Mouse (Mus musculus) embryonic facial prominence, embryonic 13.5 days (tissue): ENCODE measurements at regions not wholly inside any gene's neighbourhood (a gene's known extent, or its start where the extent isn't known, plus 50 kb on each side); places are given as distances from the start of the nearest gene placed in this dataset.

Source experiments
- ATAC-seq: fragments of 200-750 bp; cut with Nextera tagmentation; 2 replicates; pipeline ENCODE4 v1.8.0; 2017; ENCODE audit warnings: low read depth; ENCODE audit not compliant: insufficient number of reproducible peaks, insufficient read depth, low FRiP score, low TSS enrichment
- H3K27ac ChIP-seq: fragments of 300-500 bp; sonication (generic); 2 replicates; pipeline ENCODE4 v1.5.1; 2015; ENCODE audit warnings: moderate library complexity, mild to moderate bottlenecking, inconsistent platforms
- H3K27me3 ChIP-seq: fragments of 300-500 bp; sonication (generic); 2 replicates; pipeline ENCODE4 v1.6.1; 2015; ENCODE audit warnings: mild to moderate bottlenecking, inconsistent platforms
- H3K36me3 ChIP-seq: fragments of 300-500 bp; sonication (generic); 2 replicates; pipeline ENCODE4 v1.6.1; 2015; ENCODE audit warnings: mild to moderate bottlenecking, inconsistent platforms
- H3K4me1 ChIP-seq: fragments of 300-500 bp; sonication (generic); 2 replicates; pipeline ENCODE4 v1.6.1; 2015; ENCODE audit warnings: inconsistent platforms
- H3K4me2 ChIP-seq: fragments of 300-500 bp; sonication (generic); 2 replicates; pipeline ENCODE4 v1.6.1; 2015; ENCODE audit warnings: moderate library complexity, mild to moderate bottlenecking, inconsistent platforms
- H3K4me3 ChIP-seq: fragments of 300-500 bp; sonication (generic); 2 replicates; pipeline ENCODE4 v1.5.1; 2015; ENCODE audit warnings: mild to moderate bottlenecking, inconsistent platforms
- H3K9ac ChIP-seq: fragments of 300-500 bp; sonication (generic); 2 replicates; pipeline ENCODE4 v1.6.1; 2015; ENCODE audit warnings: mild to moderate bottlenecking, inconsistent platforms
- H3K9me3 ChIP-seq: fragments of 300-500 bp; sonication (generic); 2 replicates; pipeline ENCODE4 v1.6.1; 2016; ENCODE audit warnings: inconsistent platforms
- WGBS: fragments of 180-500 bp; shearing (Covaris S2); methylation state at CpG from one replicate; pipeline ENCODE4 v1.1.7; 2015; ENCODE audit warnings: mixed read lengths; 5-methylcytosine and 5-hydroxymethylcytosine counted together

- Histone ChIP-seq H3K27ac (no peak overlapping the region), H3K27me3 (no peaks in the 10 kb centered on the region), H3K4me1 (no peaks in the 10 kb centered on the region), H3K36me3 (no peaks in the 10 kb centered on the region), H3K9ac (no peak overlapping the region), H3K9me3 (no peaks in the 10 kb centered on the region), H3K4me2 (no peak overlapping the region), H3K4me3 (no peak overlapping the region)
- ATAC-seq = no peak
- 77% methylated on average over 1 of the region's 1 CpGs for WGBS
Measured at GRCm38 (mm10) chr2:12697209-12697608, 226.6 kb upstream of the Pter start.

DNA sequence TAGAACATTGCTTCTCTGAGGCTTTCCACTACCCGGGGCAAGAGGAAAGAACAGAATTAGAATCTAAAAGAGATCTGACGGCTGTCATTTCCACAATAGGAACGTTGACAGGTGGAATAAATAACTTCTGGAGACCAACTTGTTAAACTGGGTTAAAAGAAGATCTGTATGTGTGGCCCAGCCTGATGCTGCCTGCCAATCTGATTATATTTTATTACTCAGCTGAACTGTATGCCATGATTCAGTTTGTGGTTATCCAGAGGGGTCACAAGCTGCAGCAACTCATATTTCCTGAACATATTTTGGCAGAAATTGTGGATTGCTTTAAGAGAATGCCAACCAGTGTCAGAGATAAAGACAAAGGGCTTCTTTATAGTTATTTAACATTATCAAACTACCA, 224.5 kb upstream of the Pter start:
- ATAC-seq = no peak
- H3K27me3 ChIP-seq = no peaks in the 10 kb centered on the region
- H3K4me3 ChIP-seq = no peak overlapping the region
- no peak overlapping the region for H3K9ac ChIP-seq
- H3K9me3 ChIP-seq = no peaks in the 10 kb centered on the region
- WGBS = 53% methylated on average over 3 of the region's 3 CpGs
- H3K36me3 ChIP-seq = no peaks in the 10 kb centered on the region
- no peak overlapping the region for H3K4me2 ChIP-seq
- no peaks in the 10 kb centered on the region for H3K4me1 ChIP-seq
- H3K27ac ChIP-seq = no peak overlapping the region

DNA sequence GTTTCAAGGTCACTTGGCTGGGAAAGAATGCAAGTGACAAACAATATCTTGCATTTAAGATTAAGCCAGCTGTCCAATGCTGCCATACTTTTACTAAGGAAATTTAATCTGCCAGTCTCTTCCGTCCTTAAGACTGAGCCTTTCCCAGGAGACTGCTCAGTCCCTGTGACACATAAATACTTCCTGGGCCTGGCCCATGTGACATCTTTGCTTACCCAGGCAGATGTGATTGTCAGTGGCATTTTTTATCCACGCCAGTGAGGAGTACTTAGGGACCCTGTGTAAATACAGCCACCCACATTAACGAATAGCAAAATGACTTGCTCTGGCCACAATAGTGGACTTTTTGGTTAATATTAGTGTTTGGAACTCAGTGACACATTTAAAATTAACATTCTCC, 216.3 kb upstream of the Pter start:
- no peak overlapping the region for H3K27ac ChIP-seq
- no peaks in the 10 kb centered on the region for H3K27me3 ChIP-seq
- H3K9me3 ChIP-seq = no peaks in the 10 kb centered on the region
- no peak overlapping the region for H3K4me2 ChIP-seq
- ATAC-seq = no peak
- no peaks in the 10 kb centered on the region for H3K36me3 ChIP-seq
- no peak overlapping the region for H3K4me3 ChIP-seq
- peaks cover 6% of the 10 kb centered on the region; the same call in 1 of the 2 replicates for H3K4me1 ChIP-seq
- 49% methylated on average over 3 of the region's 3 CpGs for WGBS
- H3K9ac ChIP-seq = no peak overlapping the region

DNA sequence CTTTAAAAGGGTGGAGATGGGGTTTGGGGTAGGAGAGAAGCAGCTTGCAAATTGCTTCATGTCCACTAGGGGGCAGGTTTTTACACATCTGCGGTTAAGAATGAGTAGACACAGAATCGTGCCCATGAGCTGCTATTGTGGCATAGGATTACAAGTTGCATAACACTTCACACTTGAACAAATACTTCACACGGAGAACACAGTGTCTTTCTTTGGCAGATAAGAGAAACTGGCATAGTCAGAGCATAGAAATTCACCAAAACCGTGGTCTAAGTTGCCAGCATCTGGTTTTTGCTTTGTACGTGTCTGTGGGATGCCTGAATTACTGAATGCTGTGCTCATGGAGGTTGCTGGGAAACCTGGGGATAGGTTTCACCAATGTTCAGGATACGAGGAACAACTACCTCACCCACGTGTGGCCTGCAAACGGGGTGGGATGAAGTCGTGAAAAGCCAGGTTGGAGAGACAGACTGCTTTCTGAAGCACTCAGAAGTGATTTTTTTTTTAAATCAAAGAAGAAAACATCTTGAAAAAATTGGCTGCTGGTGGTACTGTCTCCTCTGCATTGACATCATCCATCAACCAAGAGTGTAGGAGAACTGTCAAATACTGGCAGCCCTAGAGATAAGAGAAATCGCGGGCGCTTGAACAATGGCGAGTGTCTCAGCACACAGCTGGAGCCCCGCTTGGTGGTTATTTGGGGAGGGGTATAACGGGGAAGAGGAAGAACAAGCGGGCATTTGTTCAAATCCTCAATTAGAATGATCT, 214.5 kb upstream of the Pter start:
- no peak for ATAC-seq
- H3K27me3 ChIP-seq = no peaks in the 10 kb centered on the region
- H3K9ac ChIP-seq = no peak overlapping the region
- H3K4me3 ChIP-seq = no peak overlapping the region
- 47% methylated on average over 16 of the region's 16 CpGs for WGBS
- H3K4me1 ChIP-seq = peaks cover 6% of the 10 kb centered on the region; the same call in 1 of the 2 replicates
- H3K36me3 ChIP-seq = no peaks in the 10 kb centered on the region
- H3K4me2 ChIP-seq = peak overlapping the region; percentile 37
- H3K9me3 ChIP-seq = no peaks in the 10 kb centered on the region
- H3K27ac ChIP-seq = no peak overlapping the region

GRCm38 (mm10) chr2:12709924-12710240, 214.0 kb upstream of the Pter start:
- no peak for ATAC-seq
- peaks cover 6% of the 10 kb centered on the region; the same call in 1 of the 2 replicates for H3K4me1 ChIP-seq
- H3K36me3 ChIP-seq = no peaks in the 10 kb centered on the region

GRCm38 (mm10) chr2:12716124-12717012, 207.5 kb upstream of the Pter start:
- ATAC-seq = no peak
- peaks cover 5% of the 10 kb centered on the region; the same call in 1 of the 2 replicates for H3K4me1 ChIP-seq
- no peaks in the 10 kb centered on the region for H3K27me3 ChIP-seq
- H3K9ac ChIP-seq = no peak overlapping the region
- H3K27ac ChIP-seq = no peak overlapping the region
- no peak overlapping the region for H3K4me2 ChIP-seq
- no peak overlapping the region for H3K4me3 ChIP-seq
- no peaks in the 10 kb centered on the region for H3K9me3 ChIP-seq
- 38% methylated on average over 3 of the region's 3 CpGs for WGBS
- H3K36me3 ChIP-seq = no peaks in the 10 kb centered on the region

More at GRCm38 (mm10) chr2:12709924-12710240, 214.0 kb upstream of the Pter start:
- Histone ChIP-seq H3K4me2 (no peak overlapping the region), H3K27me3 (no peaks in the 10 kb centered on the region), H3K9me3 (no peaks in the 10 kb centered on the region), H3K9ac (no peak overlapping the region), H3K4me3 (no peak overlapping the region), H3K27ac (no peak overlapping the region)
- 77% methylated on average over 2 of the region's 2 CpGs for WGBS

GRCm38 (mm10) chr2:12729251-12729650, 194.6 kb upstream of the Pter start:
- Histone ChIP-seq H3K27ac (no peak overlapping the region), H3K4me2 (no peak overlapping the region), H3K4me1 (no peaks in the 10 kb centered on the region), H3K9me3 (no peaks in the 10 kb centered on the region), H3K9ac (no peak overlapping the region), H3K36me3 (no peaks in the 10 kb centered on the region), H3K4me3 (no peak overlapping the region), H3K27me3 (no peaks in the 10 kb centered on the region)
- ATAC-seq = no peak
- 74% methylated on average over 4 of the region's 4 CpGs for WGBS

- Histone ChIP-seq H3K9ac (no peak overlapping the region), H3K27ac (no peak overlapping the region), H3K36me3 (no peaks in the 10 kb centered on the region), H3K27me3 (no peaks in the 10 kb centered on the region), H3K9me3 (no peaks in the 10 kb centered on the region), H3K4me1 (no peaks in the 10 kb centered on the region), H3K4me3 (no peak overlapping the region), H3K4me2 (no peak overlapping the region)
- no peak for ATAC-seq
- WGBS = 46% methylated on average over 2 of the region's 2 CpGs
Measured at GRCm38 (mm10) chr2:12737140-12737539, 186.7 kb upstream of the Pter start.

DNA sequence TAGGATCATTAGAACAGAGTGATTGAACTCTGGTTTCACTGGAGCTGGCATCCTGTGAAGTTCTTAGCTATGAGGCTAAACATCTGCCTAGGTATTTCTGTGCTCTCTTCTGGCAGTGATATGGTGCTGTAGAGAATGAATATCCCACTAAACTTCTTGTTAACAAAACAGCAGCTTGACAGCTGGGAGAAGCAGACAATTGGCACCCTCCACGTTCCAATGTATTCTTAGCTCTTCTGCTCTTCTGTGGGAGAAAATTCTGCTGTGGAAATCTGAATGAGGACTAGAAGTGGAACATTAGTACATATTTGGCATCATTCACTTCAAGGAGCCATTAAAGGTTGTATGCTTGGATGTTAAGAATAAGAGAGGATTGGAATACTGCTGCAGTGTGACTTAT, 177.0 kb upstream of the Pter start:
- Histone ChIP-seq H3K4me3 (no peak overlapping the region), H3K9ac (no peak overlapping the region), H3K36me3 (no peaks in the 10 kb centered on the region), H3K4me1 (no peaks in the 10 kb centered on the region), H3K4me2 (no peak overlapping the region), H3K9me3 (no peaks in the 10 kb centered on the region), H3K27ac (no peak overlapping the region), H3K27me3 (no peaks in the 10 kb centered on the region)
- WGBS = 79% methylated on average over 1 of the region's 1 CpGs
- no peak for ATAC-seq

- H3K4me3 ChIP-seq = no peak overlapping the region
- no peak overlapping the region for H3K27ac ChIP-seq
- H3K4me1 ChIP-seq = no peaks in the 10 kb centered on the region
- H3K9me3 ChIP-seq = no peaks in the 10 kb centered on the region
- no peak for ATAC-seq
- no peaks in the 10 kb centered on the region for H3K27me3 ChIP-seq
- H3K4me2 ChIP-seq = no peak overlapping the region
- no peaks in the 10 kb centered on the region for H3K36me3 ChIP-seq
- WGBS = 63% methylated on average over 1 of the region's 1 CpGs
- no peak overlapping the region for H3K9ac ChIP-seq
Measured at GRCm38 (mm10) chr2:12758816-12759215, 165.0 kb upstream of the Pter start.

DNA sequence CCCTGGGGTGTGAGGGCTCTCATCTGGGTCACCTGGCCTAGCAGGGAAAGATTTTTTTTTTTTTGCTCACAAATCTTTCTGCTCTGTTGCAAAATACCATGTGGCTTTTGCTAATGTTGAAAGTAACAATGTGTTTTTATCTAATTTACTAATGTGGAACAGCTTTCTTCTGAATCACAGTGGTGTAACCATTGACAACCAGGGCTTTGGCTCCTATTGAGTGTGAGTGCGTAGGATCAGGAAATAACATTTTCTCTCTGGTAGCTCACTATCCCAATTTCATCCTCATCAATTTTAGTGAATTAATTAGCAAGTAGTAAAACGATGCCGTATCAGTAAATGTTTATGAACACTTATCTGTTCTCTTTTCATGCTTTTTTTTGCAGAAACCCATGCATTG, 163.9 kb upstream of the Pter start:
- Histone ChIP-seq H3K4me1 (no peaks in the 10 kb centered on the region), H3K9ac (no peak overlapping the region), H3K4me3 (no peak overlapping the region), H3K36me3 (no peaks in the 10 kb centered on the region), H3K27me3 (no peaks in the 10 kb centered on the region), H3K9me3 (no peaks in the 10 kb centered on the region), H3K27ac (no peak overlapping the region), H3K4me2 (no peak overlapping the region)
- WGBS = 89% methylated on average over 3 of the region's 3 CpGs
- no peak for ATAC-seq

DNA sequence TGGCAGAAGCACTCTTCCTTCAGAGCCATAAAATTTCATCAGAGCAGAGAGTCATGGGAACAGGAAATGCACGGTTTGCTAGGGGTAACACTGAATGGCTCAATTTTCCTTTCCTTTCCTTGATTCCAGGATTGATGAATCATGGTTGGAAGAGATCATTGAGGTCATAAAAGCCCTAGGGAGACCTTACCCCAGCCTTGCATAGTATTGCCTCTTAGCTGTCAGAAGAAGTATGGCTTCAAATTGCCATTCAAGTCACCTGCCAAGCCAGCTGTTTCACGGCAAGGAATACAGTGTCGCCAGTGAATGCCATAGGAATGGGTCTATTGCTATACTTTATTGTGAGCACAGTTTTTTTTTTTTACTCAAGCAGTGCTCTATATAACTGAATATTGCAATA, 162.4 kb upstream of the Pter start:
- Histone ChIP-seq H3K4me1 (no peaks in the 10 kb centered on the region), H3K4me3 (no peak overlapping the region), H3K9me3 (no peaks in the 10 kb centered on the region), H3K27me3 (no peaks in the 10 kb centered on the region), H3K9ac (no peak overlapping the region), H3K36me3 (no peaks in the 10 kb centered on the region), H3K27ac (no peak overlapping the region), H3K4me2 (no peak overlapping the region)
- no peak for ATAC-seq
- WGBS = 88% methylated on average over 3 of the region's 3 CpGs
